Mouse (Mus musculus): ENCODE results near the gene Acot2.
A peak's percentile ranks its signal among the peaks of the same experiment; 100 is the strongest.

DNA sequence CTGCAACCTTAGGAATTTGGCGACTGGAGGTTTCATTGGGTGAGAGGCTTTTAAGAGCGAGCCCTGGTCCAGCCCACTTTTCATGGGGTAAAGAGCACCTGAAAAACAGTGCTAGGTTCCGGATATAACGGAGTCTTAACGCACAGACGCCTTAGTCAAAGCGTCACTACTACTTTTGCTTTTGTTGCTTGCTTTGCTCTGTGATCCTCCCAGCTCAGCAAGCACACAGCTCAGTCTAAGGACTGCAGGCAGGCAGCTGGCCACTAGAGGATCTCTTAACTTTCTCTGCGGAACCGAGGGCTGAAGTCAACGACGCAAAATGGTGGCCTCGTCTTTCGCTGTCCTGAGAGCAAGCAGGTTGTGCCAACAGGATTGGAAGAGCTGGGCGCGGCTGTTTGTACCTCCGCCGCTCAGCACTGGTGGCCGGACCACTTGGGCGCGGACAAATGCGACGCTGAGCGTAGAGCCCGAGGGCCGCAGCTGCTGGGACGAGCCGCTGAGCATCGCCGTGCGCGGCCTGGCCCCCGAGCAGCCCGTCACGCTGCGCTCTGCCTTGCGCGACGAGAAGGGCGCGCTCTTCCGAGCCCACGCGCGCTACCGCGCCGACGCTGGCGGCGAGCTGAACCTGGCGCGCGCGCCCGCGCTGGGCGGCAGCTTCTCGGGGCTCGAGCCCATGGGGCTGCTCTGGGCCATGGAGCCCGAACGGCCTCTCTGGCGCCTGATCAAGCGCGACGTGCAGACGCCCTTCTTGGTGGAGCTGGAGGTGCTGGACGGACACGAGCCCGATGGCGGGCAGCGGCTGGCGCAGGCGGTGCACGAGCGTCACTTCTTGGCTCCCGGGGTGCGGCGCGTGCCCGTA, at the start of gene Acot2:
- peak; percentile 64; the same call in 1 of the 2 replicates for TF ChIP-seq POLR2AphosphoS2 (IDR thresholded peaks at IDR 0.05; ENCODE audit: low read length)
- no peak for TF ChIP-seq TAL1 (IDR thresholded peaks at IDR 0.05; ENCODE audit: low read length)
- TF ChIP-seq CTCF (IDR thresholded peaks at IDR 0.05 in 2 of 3, conservative IDR thresholded peaks at IDR 0.05 in 1 of 3; ENCODE audit: control insufficient read depth in 1 of 3, insufficient read depth in 1 of 3, low read depth in 2 of 3, low read length in 3 of 3, poor library complexity in 1 of 3, severe bottlenecking in 1 of 3), result peak in 2 of 3 experiments; percentile 37 to 41; a peak in 4 of 6 replicates
- 0 out of 2 replicates have a peak, but pooled peaks have one; percentile 48 for TF ChIP-seq TCF12 (IDR thresholded peaks at IDR 0.05; ENCODE audit: low read depth, low read length)
- no peak for TF ChIP-seq ZNF384 (IDR thresholded peaks at IDR 0.05; ENCODE audit: low read depth, low read length)
